Mouse (Mus musculus) heart, embryonic 14.5 days (tissue): ENCODE measurements at regions not wholly inside any gene's neighbourhood (a gene's known extent, or its start where the extent isn't known, plus 50 kb on each side); places are given as distances from the start of the nearest gene placed in this dataset.

Source experiments
- ATAC-seq: fragments of 200-750 bp; cut with Nextera tagmentation; 2 replicates; pipeline ENCODE4 v1.8.0; 2017; ENCODE audit warnings: low read depth, moderate TSS enrichment; ENCODE audit not compliant: insufficient number of reproducible peaks, insufficient read depth, low FRiP score
- H3K27ac ChIP-seq, 2 experiments: fragments of 200-500 bp in 1 of 2; fragments of 300-500 bp in 1 of 2; sonication (generic) in 1 of 2; replicated peaks in 1 of 2; 2 replicates each; pipeline ENCODE4 v1.5.1; 2012 to 2014; ENCODE audit warnings: low read depth in 2 of 2, low read length in 2 of 2, control low read depth in 1 of 2, mild to moderate bottlenecking in 1 of 2, mixed read lengths in 1 of 2; ENCODE audit not compliant: control insufficient read depth in 1 of 2, insufficient read depth in 1 of 2
- H3K27me3 ChIP-seq: fragments of 300-500 bp; sonication (generic); 2 replicates; pipeline ENCODE4 v1.6.1; 2014; ENCODE audit warnings: mild to moderate bottlenecking, low read length, control low read depth; ENCODE audit not compliant: control insufficient read depth, insufficient read depth
- H3K36me3 ChIP-seq: fragments of 300-500 bp; sonication (generic); 2 replicates; pipeline ENCODE4 v1.6.1; 2014; ENCODE audit warnings: mild to moderate bottlenecking, control low read depth, low read length, mixed read lengths; ENCODE audit not compliant: control insufficient read depth, insufficient read depth
- H3K4me1 ChIP-seq, 2 experiments: fragments of 200-500 bp in 1 of 2; fragments of 300-500 bp in 1 of 2; sonication (generic) in 1 of 2; 2 replicates each; pipeline ENCODE4 v1.6.1; 2012 to 2014; ENCODE audit warnings: low read length in 2 of 2, control low read depth in 1 of 2, mixed read lengths in 1 of 2; ENCODE audit not compliant: control insufficient read depth in 2 of 2, insufficient read depth in 2 of 2
- H3K4me2 ChIP-seq: fragments of 300-500 bp; sonication (generic); 2 replicates; pipeline ENCODE4 v1.6.1; 2014; ENCODE audit warnings: mild to moderate bottlenecking, low read length
- H3K4me3 ChIP-seq, 2 experiments: fragments of 200-500 bp in 1 of 2; fragments of 300-500 bp in 1 of 2; sonication (generic) in 1 of 2; 2 replicates each; pipeline ENCODE4 v1.5.1; 2012 to 2014; ENCODE audit warnings: low read length in 2 of 2, mild to moderate bottlenecking in 2 of 2, control low read depth in 1 of 2, low read depth in 1 of 2, moderate library complexity in 1 of 2; ENCODE audit not compliant: control insufficient read depth in 1 of 2, insufficient read depth in 1 of 2
- H3K9ac ChIP-seq: fragments of 300-500 bp; sonication (generic); 2 replicates; pipeline ENCODE4 v1.6.1; 2014; ENCODE audit warnings: mild to moderate bottlenecking, low read length
- H3K9me3 ChIP-seq: fragments of 300-500 bp; sonication (generic); 2 replicates; pipeline ENCODE4 v1.6.1; 2016; ENCODE audit warnings: low read length, control low read depth; ENCODE audit not compliant: control insufficient read depth
- WGBS: fragments of 180-500 bp; shearing (Covaris S2); extraction: QIAGEN DNeasy Blood & Tissue Kit; methylation state at CpG from one replicate; pipeline ENCODE4 v1.1.7; 2014; 5-methylcytosine and 5-hydroxymethylcytosine counted together

DNA sequence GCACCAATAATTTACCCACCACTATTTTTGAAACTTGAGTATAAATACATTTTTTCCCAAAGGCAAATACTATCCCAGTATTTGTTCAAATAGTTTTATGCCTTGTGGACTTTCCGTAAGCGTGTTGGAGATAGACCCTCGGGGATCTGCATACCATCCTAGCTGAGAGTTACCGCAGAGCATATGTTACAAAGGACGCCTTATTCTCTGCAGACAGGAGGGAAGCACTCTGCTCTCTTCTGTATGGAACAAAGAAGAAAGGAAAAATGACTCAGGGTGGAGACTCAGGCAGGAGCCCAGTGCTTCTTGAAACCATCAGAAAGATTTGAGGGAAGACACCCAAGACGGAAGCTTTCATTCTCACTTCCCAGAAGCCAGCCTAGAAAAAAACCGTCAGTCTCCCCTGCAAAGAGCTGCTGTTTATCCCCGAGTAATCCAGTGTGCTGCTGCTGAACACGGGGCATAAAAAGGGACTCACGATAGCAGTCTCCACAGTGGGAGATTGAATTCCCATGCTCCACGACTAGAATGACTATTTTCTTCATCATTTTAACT, 200.2 kb upstream of the Runx1 start:
- peaks cover 7% of the 10 kb centered on the region; the same call in 1 of the 2 replicates for H3K27me3 ChIP-seq
- no peak for ATAC-seq
- H3K4me1 ChIP-seq: no peaks in the 10 kb centered on the region
- H3K4me3 ChIP-seq: no peak overlapping the region
- 59% methylated on average over 11 of the region's 11 CpGs for WGBS
- H3K27ac ChIP-seq: no peak overlapping the region
- no peaks in the 10 kb centered on the region for H3K9me3 ChIP-seq
- H3K9ac ChIP-seq: no peak overlapping the region
- H3K36me3 ChIP-seq: no peaks in the 10 kb centered on the region
- H3K4me2 ChIP-seq: no peak overlapping the region

DNA sequence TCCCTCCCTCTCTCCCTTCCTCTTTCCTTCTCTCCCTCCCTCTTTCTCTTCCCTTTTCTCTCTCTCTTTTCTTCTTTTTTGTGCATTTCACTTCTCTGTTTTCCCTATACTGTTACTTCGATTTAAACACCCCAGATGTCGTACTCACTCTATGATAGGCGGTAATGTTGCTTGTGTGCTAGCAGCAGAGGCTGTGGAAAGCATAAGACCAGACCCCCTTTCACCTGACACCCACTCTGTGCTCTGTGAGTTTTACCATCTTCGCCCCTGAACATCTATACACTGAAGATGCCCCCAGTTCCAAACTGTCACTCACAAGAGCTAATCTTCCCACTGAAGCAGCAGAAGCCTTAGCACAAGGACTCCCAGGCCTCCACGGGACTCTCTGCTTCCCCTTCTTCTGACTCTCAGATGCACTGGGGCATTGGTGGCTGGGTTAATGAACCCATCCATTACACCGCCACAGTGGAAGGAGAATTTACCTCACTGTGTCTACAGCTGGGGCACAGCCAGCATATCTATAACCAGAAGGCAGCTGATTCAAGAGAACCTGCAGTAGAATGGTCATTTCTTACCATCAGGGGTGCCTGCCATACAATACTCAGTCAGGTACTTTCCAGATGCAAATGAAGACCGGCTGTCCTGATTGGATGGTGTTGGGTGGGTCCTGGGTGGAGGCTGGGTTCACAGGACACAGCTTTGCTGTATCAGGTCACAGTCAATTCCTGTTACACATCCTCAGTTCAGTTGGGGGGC, 194.0 kb upstream of the Runx1 start:
- H3K4me2 ChIP-seq: no peak overlapping the region
- no peak overlapping the region for H3K9ac ChIP-seq
- no peaks in the 10 kb centered on the region for H3K36me3 ChIP-seq
- no peak overlapping the region for H3K4me3 ChIP-seq
- no peaks in the 10 kb centered on the region for H3K9me3 ChIP-seq
- 63% methylated on average over 7 of the region's 7 CpGs for WGBS
- no peaks in the 10 kb centered on the region for H3K4me1 ChIP-seq
- H3K27ac ChIP-seq: no peak overlapping the region
- H3K27me3 ChIP-seq: peaks cover 35% of the 10 kb centered on the region
- no peak for ATAC-seq

DNA sequence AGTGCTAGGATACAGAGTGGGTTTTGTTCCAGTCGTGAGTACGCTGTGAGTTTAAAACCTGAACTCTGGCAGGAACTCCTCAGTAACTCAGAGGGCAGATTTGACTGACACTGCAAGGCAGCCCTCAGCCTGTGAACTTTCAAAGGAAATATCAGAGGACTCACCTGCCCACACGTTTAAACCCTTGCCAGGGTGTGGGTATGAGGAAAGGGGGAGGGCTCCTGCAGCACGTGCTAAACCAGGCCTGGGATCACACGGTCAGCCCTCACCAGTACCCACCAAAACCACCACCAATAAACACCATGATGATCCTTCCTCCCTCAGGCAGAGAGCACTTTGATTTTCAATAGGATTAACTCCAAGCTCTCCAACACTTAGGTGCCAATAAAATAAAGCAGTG, 192.8 kb upstream of the Runx1 start:
- 49% methylated on average over 5 of the region's 5 CpGs for WGBS
- no peak for ATAC-seq
- no peaks in the 10 kb centered on the region for H3K9me3 ChIP-seq
- H3K27ac ChIP-seq: no peak overlapping the region
- no peak overlapping the region for H3K4me2 ChIP-seq
- H3K4me1 ChIP-seq: no peaks in the 10 kb centered on the region
- no peaks in the 10 kb centered on the region for H3K36me3 ChIP-seq
- H3K27me3 ChIP-seq: peaks cover 35% of the 10 kb centered on the region
- no peak overlapping the region for H3K9ac ChIP-seq
- no peak overlapping the region for H3K4me3 ChIP-seq

DNA sequence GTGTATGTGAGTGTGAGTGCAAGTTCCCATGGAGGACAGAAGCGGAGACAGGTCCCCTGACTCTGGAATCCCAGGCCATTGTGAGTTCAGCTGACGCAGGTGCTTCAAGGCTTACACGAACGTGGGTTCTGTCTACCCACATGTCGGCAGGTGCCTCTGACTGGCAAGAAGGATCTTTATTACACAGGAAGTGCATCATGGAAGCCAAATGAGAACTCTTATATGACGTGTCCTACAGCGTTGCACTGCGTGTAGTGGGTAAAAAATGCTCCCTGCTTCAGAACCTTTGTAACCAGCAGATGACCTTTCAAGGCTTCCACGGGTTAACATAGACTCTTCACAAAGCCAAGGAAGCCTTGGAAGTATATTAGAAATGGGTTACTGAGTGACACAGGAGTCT, 191.1 kb upstream of the Runx1 start:
- Histone ChIP-seq H3K27ac (no peak overlapping the region), H3K9ac (no peak overlapping the region), H3K4me3 (no peak overlapping the region), H3K9me3 (no peaks in the 10 kb centered on the region), H3K27me3 (peaks cover 44% of the 10 kb centered on the region), H3K4me1 (no peaks in the 10 kb centered on the region), H3K4me2 (no peak overlapping the region), H3K36me3 (no peaks in the 10 kb centered on the region)
- ATAC-seq: no peak
- 84% methylated on average over 9 of the region's 9 CpGs for WGBS

DNA sequence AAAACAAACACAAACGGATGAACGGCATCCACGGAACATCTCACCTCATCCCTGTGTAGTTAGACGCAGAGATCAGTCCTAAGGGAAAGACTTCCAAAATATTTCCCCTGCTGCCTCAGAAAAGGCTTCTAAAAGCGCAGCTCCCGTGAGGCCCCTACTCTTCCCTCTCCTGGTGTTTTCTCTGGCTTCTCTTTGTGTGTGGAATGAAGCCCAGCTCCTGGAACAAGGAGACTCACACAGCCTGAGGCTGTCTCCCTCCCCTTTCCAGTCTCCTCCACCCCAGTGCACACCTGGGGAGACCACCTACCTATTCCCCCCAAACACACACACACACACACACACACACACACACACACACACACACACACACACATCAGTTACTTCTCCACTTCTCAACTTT, 189.7 kb upstream of the Runx1 start:
- 53% methylated on average over 6 of the region's 6 CpGs for WGBS
- Histone ChIP-seq H3K9me3 (no peaks in the 10 kb centered on the region), H3K4me1 (no peaks in the 10 kb centered on the region), H3K4me3 (no peak overlapping the region), H3K27me3 (peaks cover 33% of the 10 kb centered on the region), H3K27ac (no peak overlapping the region), H3K9ac (no peak overlapping the region), H3K4me2 (no peak overlapping the region), H3K36me3 (no peaks in the 10 kb centered on the region)
- ATAC-seq: no peak

DNA sequence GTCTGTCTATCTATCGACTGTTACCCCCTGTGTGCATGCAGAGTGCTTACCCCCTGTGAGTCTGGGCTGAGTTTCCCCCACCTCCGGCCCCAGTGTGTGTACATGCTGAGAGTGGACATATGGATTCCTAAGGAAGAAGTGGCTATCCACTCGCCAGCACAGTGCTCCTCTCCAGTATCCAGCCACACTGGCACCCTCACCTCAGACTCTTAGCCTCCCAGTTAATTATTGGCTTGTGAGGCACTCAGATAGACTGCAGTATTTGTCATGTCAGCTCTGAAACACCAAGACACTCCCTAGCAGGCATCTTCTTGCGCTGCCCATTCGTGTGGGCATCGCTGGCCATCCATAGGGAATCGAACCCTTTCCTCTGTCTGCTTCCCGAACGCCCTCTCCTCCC, 189.0 kb upstream of the Runx1 start:
- H3K4me1 ChIP-seq: no peaks in the 10 kb centered on the region
- no peak for ATAC-seq
- H3K36me3 ChIP-seq: no peaks in the 10 kb centered on the region
- 83% methylated on average over 9 of the region's 9 CpGs for WGBS
- no peaks in the 10 kb centered on the region for H3K9me3 ChIP-seq
- H3K27ac ChIP-seq: no peak overlapping the region
- no peak overlapping the region for H3K4me3 ChIP-seq
- H3K27me3 ChIP-seq: peaks cover 31% of the 10 kb centered on the region
- no peak overlapping the region for H3K9ac ChIP-seq
- no peak overlapping the region for H3K4me2 ChIP-seq

DNA sequence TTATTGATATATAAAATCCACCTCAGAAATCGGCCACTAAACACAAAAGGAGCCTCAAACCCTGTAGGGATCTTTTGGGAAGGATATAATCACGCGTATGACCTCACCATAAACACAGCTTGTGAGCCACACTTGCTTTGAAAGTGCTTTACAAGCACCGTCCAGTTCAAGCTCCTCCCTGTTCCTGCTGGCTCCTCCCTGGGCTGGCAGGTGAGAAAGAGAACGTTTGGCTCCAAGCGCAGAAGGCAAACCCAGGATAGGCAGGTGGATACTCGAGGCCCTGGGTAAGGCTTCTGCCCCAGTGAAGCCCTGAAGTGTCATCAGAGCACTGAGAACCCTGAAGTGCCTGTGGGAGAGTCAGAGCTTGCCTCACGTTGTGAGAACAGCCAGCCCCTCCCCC, 187.9 kb upstream of the Runx1 start:
- no peak for ATAC-seq
- 39% methylated on average over 8 of the region's 8 CpGs for WGBS
- no peaks in the 10 kb centered on the region for H3K9me3 ChIP-seq
- no peaks in the 10 kb centered on the region for H3K4me1 ChIP-seq
- no peak overlapping the region for H3K27ac ChIP-seq
- no peak overlapping the region for H3K4me3 ChIP-seq
- H3K4me2 ChIP-seq: no peak overlapping the region
- H3K36me3 ChIP-seq: no peaks in the 10 kb centered on the region
- H3K27me3 ChIP-seq: peaks cover 25% of the 10 kb centered on the region
- no peak overlapping the region for H3K9ac ChIP-seq

DNA sequence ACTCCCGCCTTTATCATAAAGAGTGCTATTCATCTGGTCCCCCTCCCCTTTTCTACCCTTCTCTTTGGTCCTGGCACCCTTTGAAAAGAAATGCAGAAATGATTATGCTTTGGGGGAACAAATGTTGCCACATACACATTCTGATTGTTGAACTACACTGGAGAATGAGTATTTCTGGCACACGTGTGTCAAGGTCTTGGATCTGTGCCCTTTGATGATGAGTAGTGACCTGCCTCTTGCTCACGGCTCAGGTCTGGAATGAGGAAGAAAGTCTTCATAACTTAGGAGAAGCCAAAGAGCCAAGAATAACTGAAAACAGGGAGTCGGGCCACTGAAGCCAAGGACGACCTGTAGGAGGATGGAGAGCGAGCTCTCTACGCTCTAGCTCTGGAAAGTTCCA, 187.3 kb upstream of the Runx1 start:
- Histone ChIP-seq H3K9ac (no peak overlapping the region), H3K27me3 (peaks cover 19% of the 10 kb centered on the region; the same call in 1 of the 2 replicates)

More for the DNA sequence above, 187.3 kb upstream of the Runx1 start:
- 71% methylated on average over 7 of the region's 7 CpGs for WGBS
- Histone ChIP-seq H3K4me1 (no peaks in the 10 kb centered on the region), H3K4me3 (no peak overlapping the region), H3K4me2 (no peak overlapping the region), H3K36me3 (no peaks in the 10 kb centered on the region), H3K9me3 (no peaks in the 10 kb centered on the region), H3K27ac (no peak overlapping the region)
- no peak for ATAC-seq
